Mouse (Mus musculus) hindbrain, embryonic 14.5 days (tissue): ENCODE results near the gene Tbc1d16. TPM values are rescaled to one million over a fixed set of nuclear protein-coding genes. Genes with fewer than 3 reads are reported as not detected.

Source experiments
- ATAC-seq: fragments of 200-750 bp; cut with Nextera tagmentation; 2 replicates; pipeline ENCODE4 v1.8.0; 2017; ENCODE audit warnings: moderate number of reproducible peaks, mild to moderate bottlenecking, moderate TSS enrichment, moderate library complexity; ENCODE audit not compliant: low FRiP score
- DNase-seq: peaks from one replicate; pipeline ENCODE4 v3.0.0-alpha.2; 2015; ENCODE audit warnings: low spot score
- H3K27ac ChIP-seq: fragments of 300-500 bp; sonication (generic); 2 replicates; pipeline ENCODE4 v1.5.1; 2014; ENCODE audit warnings: mild to moderate bottlenecking, moderate library complexity
- H3K27me3 ChIP-seq: fragments of 300-500 bp; sonication (generic); 2 replicates; pipeline ENCODE4 v1.6.1; 2014; ENCODE audit warnings: mild to moderate bottlenecking, low read length, mixed read lengths; ENCODE audit not compliant: control insufficient read depth, insufficient read depth
- H3K36me3 ChIP-seq: fragments of 300-500 bp; sonication (generic); replicated peaks from 2 replicates; pipeline ENCODE4 v1.6.1; 2014; ENCODE audit not compliant: control insufficient read depth, insufficient read depth
- H3K4me1 ChIP-seq: fragments of 300-500 bp; sonication (generic); replicated peaks from 2 replicates; pipeline ENCODE4 v1.6.1; 2014; ENCODE audit warnings: antibody characterized with exemption, low read length, mixed read lengths; ENCODE audit not compliant: control insufficient read depth, insufficient read depth
- H3K4me2 ChIP-seq: fragments of 300-500 bp; sonication (generic); replicated peaks from 2 replicates; pipeline ENCODE4 v1.6.1; 2014; ENCODE audit warnings: mild to moderate bottlenecking, moderate library complexity
- H3K4me3 ChIP-seq: fragments of 300-500 bp; sonication (generic); replicated peaks from 2 replicates; pipeline ENCODE4 v1.5.1; 2014; ENCODE audit warnings: mild to moderate bottlenecking, low read length
- H3K9ac ChIP-seq: fragments of 300-500 bp; sonication (generic); 2 replicates; pipeline ENCODE4 v1.6.1; 2014
- H3K9me3 ChIP-seq: fragments of 300-500 bp; sonication (generic); 2 replicates; pipeline ENCODE4 v1.6.1; 2016; ENCODE audit warnings: low read length; ENCODE audit not compliant: control insufficient read depth
- WGBS: fragments of 180-500 bp; shearing (Covaris S2); extraction: QIAGEN DNeasy Blood & Tissue Kit; methylation state at CpG from one replicate; pipeline ENCODE4 v1.1.7; 2014; 5-methylcytosine and 5-hydroxymethylcytosine counted together
- polyA plus RNA-seq: library from polyadenylated mRNA; unstranded; fragments of >200 nt; fragmentation: Nextera tagmentation; extraction: Ambion mirVana; gene quantifications from 2 replicates; pipeline ENCODE4 v1.2.1, GENCODE M21; 2014

Tbc1d16 gene
- polyA plus RNA-seq, 1 experiment from 2014 or later, result 41.2 TPM

DNA sequence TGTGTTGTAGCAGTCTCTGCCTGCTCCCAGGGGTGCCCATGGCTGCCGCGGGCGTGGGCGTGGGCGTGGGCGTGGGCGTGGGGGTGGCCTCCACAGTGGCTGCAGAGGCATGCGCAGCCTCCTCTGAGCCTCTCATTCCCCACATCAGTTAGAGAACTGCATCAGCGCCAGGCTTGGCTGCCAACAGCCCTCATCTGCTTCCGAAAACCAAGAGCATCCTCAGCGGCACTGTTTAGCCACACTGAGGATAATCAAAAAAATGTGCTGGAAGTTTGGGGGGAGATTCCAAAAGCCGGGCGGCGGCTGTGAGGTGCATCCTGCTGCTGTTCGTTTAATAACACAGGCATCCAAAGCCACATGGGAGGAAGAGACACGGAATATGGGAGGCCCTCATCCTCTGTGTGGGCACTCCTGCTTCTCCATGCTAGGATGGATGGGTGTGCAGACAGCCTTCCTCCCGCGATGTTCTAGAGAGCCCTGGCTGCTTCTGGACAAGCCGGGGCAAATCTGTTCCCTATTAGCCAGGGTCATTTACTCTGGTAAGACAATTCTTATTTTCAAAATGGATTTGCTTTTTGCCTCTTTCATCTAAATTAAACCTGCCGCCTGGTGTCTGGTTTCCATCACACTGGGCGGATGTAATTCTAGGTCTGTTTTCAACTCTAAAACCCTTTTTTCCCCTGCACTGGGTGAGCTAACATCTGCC is 16.5 kb downstream of the Tbc1d16 start:
- H3K4me1 ChIP-seq, result peaks cover 33% of the 10 kb centered on the region

DNA sequence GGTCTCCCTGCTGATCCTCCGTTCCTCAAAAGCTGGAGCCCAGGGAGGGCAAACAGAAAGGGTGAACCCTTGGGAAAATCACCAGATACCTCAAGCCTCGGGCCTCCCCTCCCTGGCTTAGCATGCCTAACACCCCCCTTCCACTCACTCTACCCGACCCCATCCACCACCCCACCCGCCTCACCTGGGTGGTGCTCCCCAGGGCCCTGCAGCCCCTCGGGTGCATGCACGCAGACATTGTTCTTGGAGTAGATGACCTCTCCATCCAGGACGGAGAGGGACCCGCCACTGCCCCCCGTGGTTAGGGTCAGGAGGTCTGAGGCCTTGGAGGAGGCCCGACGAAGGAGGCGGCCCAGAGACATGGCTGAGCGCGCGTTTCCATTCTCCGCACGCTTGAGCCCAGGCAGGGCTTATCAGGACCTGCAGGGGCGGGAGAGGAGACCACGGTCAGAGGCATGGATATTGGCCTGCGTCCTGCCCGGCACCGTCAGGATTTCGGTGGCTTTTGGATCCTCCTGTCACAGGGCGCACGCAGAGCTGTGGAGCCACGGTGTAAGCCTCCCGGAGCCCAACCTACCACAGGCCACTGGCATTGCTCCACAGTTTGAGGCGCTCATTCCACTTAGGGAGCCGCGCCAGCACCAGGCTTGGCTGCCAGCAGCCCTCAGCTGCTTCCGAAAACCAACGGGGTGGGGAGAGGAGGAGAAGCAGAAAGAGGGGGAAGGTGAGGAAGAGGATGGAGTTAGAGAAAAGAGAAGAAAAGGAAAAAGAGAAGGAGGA is 17.8 kb downstream of the Tbc1d16 start:
- Histone ChIP-seq H3K4me1 (peaks cover 21% of the 10 kb centered on the region), H3K9me3 (no peaks in the 10 kb centered on the region), H3K4me2 (no peak overlapping the region), H3K36me3 (peaks cover 30% of the 10 kb centered on the region), H3K27ac (peak overlapping the region; percentile 3; the same call in 1 of the 2 replicates), H3K9ac (no peak overlapping the region), H3K4me3 (no peak overlapping the region), H3K27me3 (no peaks in the 10 kb centered on the region)
- no peak for ATAC-seq
- WGBS, result 58% methylated on average over 32 of the region's 32 CpGs
- DNase-seq, result peak; percentile 69

More for the DNA sequence above, 16.5 kb downstream of the Tbc1d16 start:
- Histone ChIP-seq H3K9ac (no peak overlapping the region), H3K4me2 (no peak overlapping the region), H3K36me3 (peaks cover 23% of the 10 kb centered on the region), H3K27ac (no peak overlapping the region), H3K9me3 (no peaks in the 10 kb centered on the region), H3K27me3 (no peaks in the 10 kb centered on the region), H3K4me3 (no peak overlapping the region)
- 86% methylated on average over 21 of the region's 21 CpGs for WGBS
- ATAC-seq (no peak), DNase-seq (no peak)

DNA sequence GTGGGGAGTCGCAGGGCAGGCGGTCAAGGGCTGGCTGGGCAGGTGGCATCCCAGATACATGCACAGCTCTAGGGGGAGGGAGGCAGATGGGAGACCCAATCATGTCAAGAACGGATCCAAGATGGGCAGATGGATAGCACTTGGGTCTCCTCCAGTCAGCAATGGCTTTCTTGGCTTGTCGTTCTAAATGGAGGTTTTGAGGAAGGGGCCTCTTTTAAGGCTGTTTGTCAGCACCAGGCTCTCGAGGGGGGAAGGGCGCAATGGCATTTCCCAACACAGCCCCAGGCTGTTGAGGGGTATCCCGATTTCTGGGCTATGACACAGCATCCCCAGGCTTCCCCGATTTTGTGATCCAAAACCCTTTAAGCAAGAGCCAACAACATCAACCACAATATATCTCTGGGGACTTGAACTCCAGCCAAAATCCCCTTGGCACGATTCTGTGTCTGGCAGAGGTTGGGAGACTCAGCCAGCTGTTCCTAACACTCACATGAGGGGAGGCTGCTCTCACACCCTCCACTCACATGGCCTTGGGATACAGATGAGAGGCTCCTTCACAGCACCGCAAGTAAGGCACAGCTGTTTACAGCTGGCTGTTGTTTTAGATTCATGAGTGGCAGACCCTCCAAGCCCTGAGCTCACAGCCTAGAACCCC is 18.8 kb downstream of the Tbc1d16 start:
- 58% methylated on average over 10 of the region's 10 CpGs for WGBS
- H3K9ac ChIP-seq, result no peak overlapping the region
- ATAC-seq (peak; percentile 38; the same call in 1 of the 2 replicates), DNase-seq (peak; percentile 68)
- H3K9me3 ChIP-seq, result no peaks in the 10 kb centered on the region
- H3K4me3 ChIP-seq, result no peak overlapping the region
- no peak overlapping the region; the same call in 1 of the 2 replicates for H3K27ac ChIP-seq
- peaks cover 40% of the 10 kb centered on the region for H3K36me3 ChIP-seq
- H3K27me3 ChIP-seq, result no peaks in the 10 kb centered on the region
- H3K4me2 ChIP-seq, result no peak overlapping the region
- peaks cover 10% of the 10 kb centered on the region; the same call in 1 of the 2 replicates for H3K4me1 ChIP-seq

DNA sequence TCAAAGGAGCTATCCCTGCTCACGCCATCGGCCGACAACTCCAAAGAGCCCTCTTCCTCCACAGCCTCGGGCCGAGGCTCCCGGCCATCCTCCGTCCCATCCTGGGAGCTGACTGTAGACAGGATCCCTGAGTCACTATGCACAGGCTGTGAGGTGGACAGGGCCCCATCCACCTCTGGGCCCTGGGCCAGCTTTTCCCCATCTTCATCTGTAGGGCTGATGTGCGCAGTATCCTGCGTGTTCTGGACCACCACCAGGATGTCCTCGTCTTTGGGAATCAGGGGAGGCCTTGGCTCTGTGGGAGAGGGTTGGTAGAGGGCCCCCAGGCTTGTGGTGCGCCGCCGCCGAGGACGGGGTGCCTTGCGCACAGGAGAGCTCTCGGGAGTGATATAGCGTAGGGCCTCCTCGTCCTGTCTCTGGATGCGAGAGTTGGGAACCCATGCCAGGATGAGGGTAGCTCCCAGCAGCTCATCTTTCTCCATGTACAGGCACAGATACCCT is 19.4 kb downstream of the Tbc1d16 start:
- no peak overlapping the region; the same call in 1 of the 2 replicates for H3K27ac ChIP-seq
- no peak overlapping the region for H3K4me2 ChIP-seq
- H3K9ac ChIP-seq, result no peak overlapping the region

DNA sequence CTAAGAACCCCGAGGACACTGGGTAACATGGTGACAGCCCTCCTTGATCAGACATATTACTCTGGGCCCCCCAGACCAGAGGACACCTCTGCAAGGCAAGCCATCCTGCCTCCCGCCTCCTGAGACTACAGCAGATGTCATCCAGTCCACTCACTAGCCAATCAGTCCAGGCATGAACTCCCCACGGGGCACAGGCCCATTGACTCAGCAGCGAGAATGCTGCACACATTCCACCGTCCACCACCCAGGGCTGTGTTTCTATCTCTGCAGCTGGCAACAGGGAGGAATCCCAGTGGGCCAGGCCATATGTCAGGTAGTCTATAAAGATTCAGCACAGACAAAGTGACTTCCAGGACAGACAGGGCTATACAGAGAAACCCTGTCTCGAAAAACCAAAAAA is 20.3 kb downstream of the Tbc1d16 start:
- no peak overlapping the region for H3K27ac ChIP-seq
- peaks cover 40% of the 10 kb centered on the region for H3K36me3 ChIP-seq
- 59% methylated on average over 6 of the region's 6 CpGs for WGBS
- no peak for DNase-seq
- no peaks in the 10 kb centered on the region for H3K27me3 ChIP-seq
- no peak overlapping the region for H3K4me3 ChIP-seq
- ATAC-seq, result no peak
- H3K4me2 ChIP-seq, result no peak overlapping the region
- no peaks in the 10 kb centered on the region for H3K9me3 ChIP-seq
- no peak overlapping the region for H3K9ac ChIP-seq
- H3K4me1 ChIP-seq, result peaks cover 6% of the 10 kb centered on the region; the same call in 1 of the 2 replicates

More for the DNA sequence above, 19.4 kb downstream of the Tbc1d16 start:
- H3K4me3 ChIP-seq, result no peak overlapping the region
- H3K4me1 ChIP-seq, result peaks cover 6% of the 10 kb centered on the region; the same call in 1 of the 2 replicates
- peaks cover 40% of the 10 kb centered on the region for H3K36me3 ChIP-seq
- no peak for DNase-seq
- 88% methylated on average over 20 of the region's 20 CpGs for WGBS
- H3K27me3 ChIP-seq, result no peaks in the 10 kb centered on the region
- ATAC-seq, result peak; percentile 4; the same call in 1 of the 2 replicates
- H3K9me3 ChIP-seq, result no peaks in the 10 kb centered on the region

DNA sequence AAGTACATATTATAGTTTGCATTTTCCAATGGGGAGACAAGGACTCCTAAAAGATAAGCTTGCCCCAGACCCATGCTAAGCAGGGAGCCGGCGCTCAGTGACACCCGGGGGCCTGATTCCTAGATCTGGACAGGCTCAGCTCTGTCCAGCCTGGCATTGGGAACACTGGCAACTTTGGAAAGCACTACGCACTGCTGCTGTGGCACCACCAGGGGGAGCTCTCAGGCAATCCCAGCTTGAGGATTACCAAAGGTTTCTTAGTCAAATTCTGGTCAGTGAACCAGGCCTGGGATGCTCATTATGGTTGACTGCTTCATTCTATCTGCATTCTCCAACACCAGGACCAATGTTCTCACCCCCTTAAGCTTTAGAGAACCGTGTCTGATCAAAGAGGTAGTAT is 21.7 kb downstream of the Tbc1d16 start:
- no peaks in the 10 kb centered on the region for H3K9me3 ChIP-seq
- H3K9ac ChIP-seq, result no peak overlapping the region
- DNase-seq, result no peak
- H3K4me2 ChIP-seq, result no peak overlapping the region
- H3K27ac ChIP-seq, result no peak overlapping the region
- no peak for ATAC-seq
- peaks cover 6% of the 10 kb centered on the region; the same call in 1 of the 2 replicates for H3K4me1 ChIP-seq
- WGBS, result 36% methylated on average over 5 of the region's 5 CpGs
- H3K27me3 ChIP-seq, result no peaks in the 10 kb centered on the region
- H3K36me3 ChIP-seq, result peaks cover 40% of the 10 kb centered on the region
- H3K4me3 ChIP-seq, result no peak overlapping the region

DNA sequence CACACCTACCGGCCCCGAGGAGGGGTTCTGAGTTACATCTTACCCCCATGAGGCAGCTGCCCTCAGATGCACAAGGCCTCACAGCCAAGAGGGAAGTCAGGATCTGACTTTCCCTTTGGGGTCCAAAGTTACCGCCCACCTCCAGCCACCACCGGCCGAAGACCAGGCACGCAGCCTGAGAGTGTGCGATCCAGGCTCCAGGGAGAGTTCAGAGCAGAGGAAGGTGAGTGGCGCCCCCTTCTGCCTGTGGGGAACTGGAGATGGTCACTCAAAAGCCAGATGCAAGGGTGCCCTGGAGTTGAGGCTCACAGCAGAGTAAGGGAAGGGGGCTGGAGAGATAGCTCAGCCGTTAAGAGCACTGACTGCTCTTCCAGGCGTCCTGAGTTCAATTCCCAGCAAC is 22.6 kb downstream of the Tbc1d16 start:
- H3K27ac ChIP-seq, result no peak overlapping the region
- no peak overlapping the region for H3K4me2 ChIP-seq
- H3K27me3 ChIP-seq, result no peaks in the 10 kb centered on the region
- peaks cover 5% of the 10 kb centered on the region; the same call in 1 of the 2 replicates for H3K4me1 ChIP-seq
- no peak overlapping the region for H3K4me3 ChIP-seq
- WGBS, result 89% methylated on average over 10 of the region's 10 CpGs
- H3K9ac ChIP-seq, result no peak overlapping the region
- no peaks in the 10 kb centered on the region for H3K9me3 ChIP-seq
- peaks cover 40% of the 10 kb centered on the region for H3K36me3 ChIP-seq
- no peak for ATAC-seq
- no peak for DNase-seq

DNA sequence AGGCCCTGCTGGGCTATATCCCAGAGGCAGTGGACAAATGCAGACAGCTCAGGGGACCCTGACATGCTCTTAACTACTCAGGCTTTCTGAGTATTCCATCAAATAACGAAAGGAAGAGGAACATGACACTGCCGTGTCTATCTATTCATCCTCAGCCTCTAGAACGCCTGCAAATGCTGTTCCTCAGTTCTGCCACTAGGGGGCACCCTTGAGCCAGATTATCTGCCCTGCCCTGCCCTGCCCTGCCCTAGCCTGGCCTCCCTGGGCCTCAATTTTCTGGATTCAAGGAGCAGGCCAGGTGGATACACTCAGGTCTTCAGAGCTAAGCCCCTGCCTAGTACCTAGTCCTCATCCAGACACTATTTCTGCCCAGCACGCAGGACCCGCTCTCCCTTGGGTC is 24.9 kb downstream of the Tbc1d16 start:
- no peaks in the 10 kb centered on the region for H3K4me1 ChIP-seq
- DNase-seq (no peak), ATAC-seq (peak; percentile 37; the same call in 1 of the 2 replicates)
- WGBS, result 56% methylated on average over 5 of the region's 5 CpGs
- H3K4me3 ChIP-seq, result no peak overlapping the region
- no peak overlapping the region for H3K9ac ChIP-seq
- no peaks in the 10 kb centered on the region for H3K9me3 ChIP-seq
- H3K36me3 ChIP-seq, result peaks cover 33% of the 10 kb centered on the region
- H3K27ac ChIP-seq, result no peak overlapping the region
- H3K4me2 ChIP-seq, result no peak overlapping the region
- no peaks in the 10 kb centered on the region for H3K27me3 ChIP-seq

DNA sequence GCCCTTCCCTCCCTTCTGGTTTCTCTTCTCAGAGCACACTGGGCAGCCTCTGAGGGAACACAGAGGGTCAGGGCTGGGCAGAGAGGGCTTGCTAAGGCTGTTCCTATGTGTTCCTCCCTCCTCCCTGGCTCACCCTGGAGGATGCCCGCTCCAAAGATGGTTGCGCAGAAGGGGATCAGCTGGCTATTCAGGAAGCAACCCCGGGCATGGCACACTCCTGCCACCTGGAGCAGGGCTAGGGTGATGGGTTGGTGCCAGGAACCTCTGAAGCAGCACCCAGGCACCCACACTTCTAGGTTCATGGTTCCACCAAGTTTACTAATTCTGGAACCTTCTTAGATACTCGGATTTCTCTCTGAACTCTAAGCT is 29.1 kb downstream of the Tbc1d16 start:
- H3K36me3 ChIP-seq, result peaks cover 4% of the 10 kb centered on the region; the same call in 1 of the 2 replicates
- no peak overlapping the region for H3K4me2 ChIP-seq
- no peak overlapping the region for H3K4me3 ChIP-seq
- H3K4me1 ChIP-seq, result no peaks in the 10 kb centered on the region
- H3K27ac ChIP-seq, result no peak overlapping the region
- DNase-seq (no peak), ATAC-seq (no peak)
- no peaks in the 10 kb centered on the region for H3K27me3 ChIP-seq
- no peak overlapping the region for H3K9ac ChIP-seq
- WGBS, result 88% methylated on average over 4 of the region's 4 CpGs
- no peaks in the 10 kb centered on the region for H3K9me3 ChIP-seq
